Mouse (Mus musculus): ENCODE results near the gene Spata32. TPM values are rescaled to one million over a fixed set of nuclear protein-coding genes. Genes with fewer than 3 reads are reported as not detected.
A peak's percentile ranks its signal among the peaks of the same experiment; 100 is the strongest.
"Not testable (repeated sequence)": the region's sequence is repeated elsewhere in the genome, so short reads cannot be mapped to it uniquely, and the experiment has no call there.

The Spata32 gene
- polyA plus RNA-seq, 1 experiment from 2014 or later = 0.99 TPM

DNA sequence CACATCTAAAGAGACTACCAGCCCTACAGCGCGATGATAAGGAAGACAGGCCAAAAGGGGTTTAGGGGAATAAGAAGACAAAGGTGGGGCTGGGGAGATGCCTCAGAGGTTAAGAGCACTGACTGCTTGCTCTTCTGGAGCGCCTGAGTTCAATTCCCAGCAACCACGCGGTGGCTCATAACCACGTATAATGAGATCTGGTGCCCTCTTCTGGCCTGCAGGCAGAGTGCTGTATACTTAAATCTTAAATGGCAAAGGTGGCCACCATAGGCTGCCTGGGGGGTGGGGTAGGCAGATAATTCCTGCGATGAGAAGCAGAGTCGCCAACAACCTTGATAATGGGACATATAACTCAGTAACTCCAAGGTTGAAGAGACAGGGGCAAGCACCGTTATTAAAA, 19.5 kb upstream of the Spata32 start:
- Histone ChIP-seq H3K4me2 (no peak overlapping the region), H3K9me3 (no peaks in the 10 kb centered on the region), H3K36me3 (peaks cover 20% of the 10 kb centered on the region), H3K4me3 (no peak overlapping the region), H3K27ac (replicated peaks) (no peak overlapping the region), H3K4me1 (replicated peaks) (peaks cover 19% of the 10 kb centered on the region), H3K9ac (no peak overlapping the region), H3K27me3 (no peaks in the 10 kb centered on the region)
- no peak for ATAC-seq (ENCODE audit: low FRiP score, low read depth)
- WGBS = 77% methylated on average over 9 of the region's 9 CpGs

- WGBS = 96% methylated on average over 10 of the region's 10 CpGs
- H3K9ac ChIP-seq = no peak overlapping the region
- no peaks in the 10 kb centered on the region for H3K9me3 ChIP-seq
- no peak overlapping the region for H3K27ac ChIP-seq (replicated peaks)
- H3K4me2 ChIP-seq = no peak overlapping the region
- no peaks in the 10 kb centered on the region for H3K27me3 ChIP-seq
- ATAC-seq (ENCODE audit: low FRiP score, low read depth) = no peak
- no peak overlapping the region for H3K4me3 ChIP-seq
- peaks cover 16% of the 10 kb centered on the region for H3K4me1 ChIP-seq (replicated peaks)
- H3K36me3 ChIP-seq = peaks cover 20% of the 10 kb centered on the region
These were observed 18.7 kb upstream of the Spata32 start for GRCm38 (mm10) chr11:103236903-103237302.

- no peak overlapping the region for H3K9ac ChIP-seq
- WGBS = 89% methylated on average over 6 of the region's 6 CpGs
- H3K36me3 ChIP-seq = peaks cover 20% of the 10 kb centered on the region
- peaks cover 12% of the 10 kb centered on the region; the same call in 1 of the 2 replicates for H3K4me1 ChIP-seq (replicated peaks)
- H3K27ac ChIP-seq (replicated peaks) = no peak overlapping the region
- H3K27me3 ChIP-seq = no peaks in the 10 kb centered on the region
- no peak for ATAC-seq (ENCODE audit: low FRiP score, low read depth)
- no peaks in the 10 kb centered on the region for H3K9me3 ChIP-seq
- H3K4me3 ChIP-seq = no peak overlapping the region
- no peak overlapping the region for H3K4me2 ChIP-seq
These were observed 18.2 kb upstream of the Spata32 start for GRCm38 (mm10) chr11:103236431-103236830.

- Histone ChIP-seq H3K9me3 (no peaks in the 10 kb centered on the region), H3K9ac (no peak overlapping the region), H3K4me3 (no peak overlapping the region), H3K4me1 (replicated peaks) (0 out of 2 replicates have a peak, but pooled peaks cover 6% of the 10 kb centered on the region), H3K27ac (replicated peaks) (no peak overlapping the region), H3K36me3 (peaks cover 21% of the 10 kb centered on the region), H3K27me3 (no peaks in the 10 kb centered on the region), H3K4me2 (no peak overlapping the region)
- ATAC-seq (ENCODE audit: low FRiP score, low read depth) = peak; percentile 63; the same call in 1 of the 2 replicates
- 65% methylated on average over 11 of the region's 11 CpGs for WGBS
These were observed 17.5 kb upstream of the Spata32 start for GRCm38 (mm10) chr11:103235702-103236101.

DNA sequence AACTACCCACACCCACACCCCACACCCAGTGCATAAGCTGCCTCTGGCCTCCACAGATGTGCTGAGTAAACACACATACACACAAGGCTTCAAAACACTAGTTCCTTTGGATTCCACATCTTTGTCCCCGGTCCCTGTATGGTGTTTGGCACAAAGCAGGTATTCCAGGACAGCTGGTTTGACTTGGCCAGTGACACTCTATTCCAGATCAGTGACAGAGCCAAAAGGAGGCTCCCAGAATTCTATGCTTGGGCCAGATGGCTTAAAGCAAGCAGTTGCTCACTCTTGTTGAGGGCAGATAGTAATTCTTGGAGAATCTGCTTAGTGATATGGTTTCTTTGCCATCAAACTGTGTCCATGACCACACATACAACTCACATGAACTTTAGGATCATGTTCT, 16.2 kb upstream of the Spata32 start:
- no peak for ATAC-seq (ENCODE audit: low FRiP score, low read depth)
- no peak overlapping the region for H3K9ac ChIP-seq
- no peak overlapping the region for H3K4me3 ChIP-seq
- 0 out of 2 replicates have a peak, but pooled peaks cover 5% of the 10 kb centered on the region for H3K4me1 ChIP-seq (replicated peaks)
- peaks cover 33% of the 10 kb centered on the region for H3K36me3 ChIP-seq
- H3K9me3 ChIP-seq = no peaks in the 10 kb centered on the region
- 63% methylated on average over 1 of the region's 1 CpGs for WGBS
- no peaks in the 10 kb centered on the region for H3K27me3 ChIP-seq
- H3K4me2 ChIP-seq = no peak overlapping the region
- H3K27ac ChIP-seq (replicated peaks) = no peak overlapping the region

DNA sequence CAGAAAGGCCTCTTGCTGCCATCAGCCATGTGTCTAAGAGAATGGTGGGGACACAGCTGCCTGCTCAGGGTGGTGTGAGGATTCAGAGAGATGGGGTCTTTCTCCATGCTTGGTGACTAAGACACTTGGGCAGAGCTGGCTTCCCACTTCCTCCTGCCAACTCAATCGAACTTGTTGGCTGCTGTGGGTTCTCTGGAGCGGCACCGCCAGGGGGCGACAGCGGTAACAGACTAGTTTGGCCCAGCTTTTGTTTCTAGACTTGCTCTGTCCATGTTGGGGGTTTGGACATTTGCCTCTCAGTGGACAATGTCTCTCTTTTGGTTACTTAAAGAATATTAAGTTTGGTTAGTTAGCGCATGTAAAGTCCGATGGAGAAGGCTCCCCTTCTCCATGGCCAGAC, 14.7 kb upstream of the Spata32 start:
- H3K27ac ChIP-seq (replicated peaks) = no peak overlapping the region
- no peak for ATAC-seq (ENCODE audit: low FRiP score, low read depth)
- no peaks in the 10 kb centered on the region for H3K9me3 ChIP-seq
- WGBS = 33% methylated on average over 7 of the region's 7 CpGs
- no peak overlapping the region for H3K9ac ChIP-seq
- H3K4me3 ChIP-seq = no peak overlapping the region
- H3K4me1 ChIP-seq (replicated peaks) = 0 out of 2 replicates have a peak, but pooled peaks cover 5% of the 10 kb centered on the region
- no peak overlapping the region for H3K4me2 ChIP-seq
- no peaks in the 10 kb centered on the region for H3K27me3 ChIP-seq
- H3K36me3 ChIP-seq = peaks cover 33% of the 10 kb centered on the region

DNA sequence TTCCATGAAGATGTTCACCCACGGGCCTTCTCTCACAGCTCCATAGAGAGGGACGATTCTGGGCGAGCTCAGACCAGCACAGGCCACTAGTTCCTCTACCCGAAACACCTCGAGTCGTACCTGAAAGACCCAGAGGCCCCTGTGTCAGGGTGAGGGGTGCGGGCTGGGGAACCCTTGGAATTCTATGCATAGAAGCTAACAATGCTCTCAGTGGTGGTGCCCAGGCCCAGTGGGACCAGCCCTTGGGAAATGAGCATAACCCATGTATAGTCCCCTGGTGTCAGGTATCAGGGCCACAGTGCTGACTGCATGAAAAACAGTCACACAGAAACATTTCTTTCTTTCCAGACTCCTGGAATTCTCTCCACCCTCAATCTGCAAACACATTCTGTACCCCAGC, 13.1 kb upstream of the Spata32 start:
- ATAC-seq (ENCODE audit: low FRiP score, low read depth) = no peak
- H3K27ac ChIP-seq (replicated peaks) = no peak overlapping the region
- 0 out of 2 replicates have a peak, but pooled peaks cover 5% of the 10 kb centered on the region for H3K4me1 ChIP-seq (replicated peaks)
- peaks cover 27% of the 10 kb centered on the region for H3K36me3 ChIP-seq
- 95% methylated on average over 7 of the region's 7 CpGs for WGBS
- H3K9me3 ChIP-seq = no peaks in the 10 kb centered on the region
- H3K4me3 ChIP-seq = no peak overlapping the region
- no peaks in the 10 kb centered on the region for H3K27me3 ChIP-seq
- H3K4me2 ChIP-seq = no peak overlapping the region
- no peak overlapping the region for H3K9ac ChIP-seq

DNA sequence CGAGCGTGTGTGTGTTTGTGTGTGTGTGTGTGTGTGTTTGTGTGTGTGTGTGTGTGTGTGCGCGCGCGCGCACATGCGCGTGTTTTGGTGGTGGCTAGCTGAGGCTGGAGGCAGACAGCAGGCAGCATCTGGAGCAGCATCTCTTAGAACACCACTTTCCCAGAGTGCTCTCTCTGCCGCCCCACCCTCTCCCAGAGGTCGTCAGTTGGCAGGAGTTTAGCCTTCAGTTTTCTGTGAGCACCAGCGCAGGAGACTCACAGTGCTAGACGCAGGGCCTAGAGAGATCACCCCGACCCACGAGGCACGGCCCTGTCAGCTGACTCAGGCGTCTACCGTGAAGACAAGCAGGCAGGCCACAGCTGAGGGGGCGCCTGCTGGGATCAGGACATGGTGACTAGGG, 12.4 kb upstream of the Spata32 start:
- Histone ChIP-seq H3K27ac (replicated peaks) (no peak overlapping the region), H3K9me3 (no peaks in the 10 kb centered on the region), H3K36me3 (peaks cover 27% of the 10 kb centered on the region), H3K9ac (no peak overlapping the region), H3K27me3 (no peaks in the 10 kb centered on the region), H3K4me2 (no peak overlapping the region), H3K4me3 (no peak overlapping the region), H3K4me1 (replicated peaks) (0 out of 2 replicates have a peak, but pooled peaks cover 5% of the 10 kb centered on the region)
- no peak for ATAC-seq (ENCODE audit: low FRiP score, low read depth)
- 90% methylated on average over 19 of the region's 19 CpGs for WGBS

- Histone ChIP-seq H3K9ac (no peak overlapping the region), H3K4me3 (no peak overlapping the region), H3K4me2 (no peak overlapping the region), H3K4me1 (replicated peaks) (0 out of 2 replicates have a peak, but pooled peaks cover 5% of the 10 kb centered on the region), H3K27ac (replicated peaks) (no peak overlapping the region), H3K36me3 (peaks cover 33% of the 10 kb centered on the region), H3K9me3 (no peaks in the 10 kb centered on the region), H3K27me3 (no peaks in the 10 kb centered on the region)
- ATAC-seq (ENCODE audit: low FRiP score, low read depth) = no peak
- 94% methylated on average over 2 of the region's 2 CpGs for WGBS
These were observed 11.4 kb upstream of the Spata32 start for GRCm38 (mm10) chr11:103229608-103230007.

- Histone ChIP-seq H3K9ac (no peak overlapping the region), H3K27ac (replicated peaks) (no peak overlapping the region), H3K36me3 (peaks cover 23% of the 10 kb centered on the region), H3K9me3 (no peaks in the 10 kb centered on the region), H3K27me3 (no peaks in the 10 kb centered on the region), H3K4me1 (replicated peaks) (no peaks in the 10 kb centered on the region), H3K4me3 (no peak overlapping the region), H3K4me2 (no peak overlapping the region)
- no peak for ATAC-seq (ENCODE audit: low FRiP score, low read depth)
- 69% methylated on average over 18 of the region's 18 CpGs for WGBS
These were observed 5.8 kb upstream of the Spata32 start for GRCm38 (mm10) chr11:103223951-103224456.

DNA sequence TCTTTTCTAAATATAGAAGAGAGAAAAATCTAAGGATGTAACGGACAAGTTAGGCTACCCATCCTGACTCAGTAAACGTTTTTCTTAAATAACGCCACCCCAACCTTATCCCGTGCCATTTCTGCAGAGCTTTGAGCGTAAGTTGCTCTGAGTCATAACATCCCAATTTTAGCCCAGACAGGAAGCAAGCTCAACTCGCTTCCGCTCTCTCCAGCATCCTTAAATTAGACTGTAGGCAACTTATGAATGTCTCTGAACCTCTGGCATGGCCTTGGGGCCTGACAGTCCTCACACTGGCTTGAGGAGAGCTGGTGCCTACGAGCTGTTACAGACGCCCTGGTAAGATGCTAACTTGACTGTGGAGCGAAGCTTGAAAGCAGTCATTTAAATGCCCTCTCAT, 5.2 kb upstream of the Spata32 start:
- Histone ChIP-seq H3K36me3 (peaks cover 18% of the 10 kb centered on the region), H3K27ac (replicated peaks) (no peak overlapping the region), H3K9ac (no peak overlapping the region), H3K4me1 (replicated peaks) (peaks cover 4% of the 10 kb centered on the region), H3K4me2 (no peak overlapping the region), H3K4me3 (no peak overlapping the region), H3K27me3 (no peaks in the 10 kb centered on the region), H3K9me3 (no peaks in the 10 kb centered on the region)
- WGBS = 88% methylated on average over 10 of the region's 10 CpGs
- ATAC-seq (ENCODE audit: low FRiP score, low read depth) = no peak

DNA sequence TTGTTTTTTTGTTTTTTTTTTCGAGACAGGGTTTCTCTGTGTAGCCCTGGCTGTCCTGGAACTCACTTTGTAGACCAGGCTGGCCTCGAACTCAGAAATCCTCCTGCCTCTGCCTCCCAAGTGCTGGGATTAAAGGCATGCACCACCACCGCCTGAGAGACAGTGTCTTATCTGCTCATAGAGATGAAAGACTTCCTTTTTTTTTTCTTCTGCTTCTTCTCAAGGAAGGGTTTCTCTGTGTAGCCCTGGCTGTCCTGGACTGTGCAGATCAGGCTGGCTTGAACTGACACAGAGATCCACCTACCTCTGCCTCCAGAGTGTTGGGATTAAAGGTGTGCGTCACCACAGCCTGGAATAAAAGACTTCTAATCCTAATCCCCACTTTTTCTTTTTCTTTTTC, 4.5 kb upstream of the Spata32 start:
- WGBS = 94% methylated on average over 4 of the region's 4 CpGs
- not testable (repeated sequence) for H3K4me1 ChIP-seq (replicated peaks); ATAC-seq (ENCODE audit: low FRiP score, low read depth); H3K9me3 ChIP-seq; H3K27me3 ChIP-seq; H3K4me2 ChIP-seq; H3K4me3 ChIP-seq; H3K9ac ChIP-seq; H3K27ac ChIP-seq (replicated peaks)
- peaks cover 18% of the 10 kb centered on the region for H3K36me3 ChIP-seq

DNA sequence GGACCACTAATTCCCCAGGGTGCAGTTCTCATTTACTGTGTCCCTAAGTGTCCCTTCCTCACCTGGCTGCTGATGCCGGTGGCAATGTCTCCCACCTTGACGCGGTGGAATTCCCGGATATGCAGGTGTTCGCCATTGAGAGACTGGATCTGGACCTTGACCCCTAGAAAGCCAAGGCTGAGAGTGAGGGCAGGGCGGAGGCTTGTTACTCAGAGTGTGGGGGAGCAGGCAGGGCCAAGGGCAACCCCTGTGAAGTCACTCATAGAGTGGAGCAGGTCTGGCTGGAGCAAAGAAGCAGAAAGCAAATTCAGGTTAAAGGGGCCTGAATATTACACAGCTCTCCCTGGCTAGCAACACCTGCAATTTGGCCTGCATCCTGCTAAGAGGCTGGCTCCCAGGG, 3.2 kb upstream of the Spata32 start:
- H3K4me1 ChIP-seq (replicated peaks) = peaks cover 8% of the 10 kb centered on the region
- ATAC-seq (ENCODE audit: low FRiP score, low read depth) = no peak
- H3K4me2 ChIP-seq = no peak overlapping the region
- no peak overlapping the region for H3K27ac ChIP-seq (replicated peaks)
- peaks cover 14% of the 10 kb centered on the region for H3K36me3 ChIP-seq
- no peak overlapping the region for H3K9ac ChIP-seq
- WGBS = 95% methylated on average over 6 of the region's 6 CpGs
- no peaks in the 10 kb centered on the region for H3K9me3 ChIP-seq
- H3K4me3 ChIP-seq = no peak overlapping the region
- no peaks in the 10 kb centered on the region; the same call in 1 of the 2 replicates for H3K27me3 ChIP-seq
